Mouse (Mus musculus): ENCODE measurements around the gene Lrfn2.

Gene Lrfn2

DNA sequence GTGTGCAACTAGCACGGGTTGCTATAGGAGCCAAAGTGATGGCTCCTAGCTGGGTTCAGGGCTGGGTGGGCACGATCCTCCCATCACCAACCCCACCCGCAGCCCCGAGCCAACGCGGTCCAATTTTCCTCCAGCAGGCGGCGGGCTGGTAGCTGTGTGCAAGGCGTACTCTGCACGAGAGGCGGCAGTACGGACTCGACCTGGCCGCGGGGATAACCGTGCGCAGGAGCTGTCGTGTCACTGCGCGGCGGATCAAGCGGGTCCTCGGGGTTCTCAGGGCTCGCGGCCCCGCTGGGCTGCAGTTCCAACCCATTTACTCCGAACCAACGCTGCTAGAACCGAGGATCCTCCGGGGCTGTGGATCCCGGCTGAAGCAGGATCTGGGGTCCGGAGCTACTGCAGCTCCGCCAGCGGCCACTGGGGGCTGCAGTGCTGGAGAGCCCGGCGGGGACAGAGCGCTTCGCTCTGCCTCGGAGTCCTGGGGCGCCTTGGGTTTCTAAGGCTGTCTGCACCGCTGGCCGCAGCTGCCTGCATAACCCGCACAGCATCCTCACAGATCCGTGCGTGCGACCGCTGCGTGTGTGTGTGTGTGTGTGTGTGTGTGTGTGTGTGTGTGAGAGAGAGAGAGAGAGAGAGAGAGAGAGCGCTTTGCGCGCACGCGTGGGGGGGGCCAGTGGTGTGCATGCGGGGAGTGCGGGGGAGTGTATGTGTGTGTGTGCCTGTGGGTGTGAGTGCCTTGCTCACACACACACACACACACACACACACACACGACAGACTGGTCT is at the start of gene Lrfn2:
Gene Lrfn2 (plus strand): TSS at position 759 of the 785 bp plus-strand sequence.
- CTCF ChIA-PET: no interaction called here

DNA sequence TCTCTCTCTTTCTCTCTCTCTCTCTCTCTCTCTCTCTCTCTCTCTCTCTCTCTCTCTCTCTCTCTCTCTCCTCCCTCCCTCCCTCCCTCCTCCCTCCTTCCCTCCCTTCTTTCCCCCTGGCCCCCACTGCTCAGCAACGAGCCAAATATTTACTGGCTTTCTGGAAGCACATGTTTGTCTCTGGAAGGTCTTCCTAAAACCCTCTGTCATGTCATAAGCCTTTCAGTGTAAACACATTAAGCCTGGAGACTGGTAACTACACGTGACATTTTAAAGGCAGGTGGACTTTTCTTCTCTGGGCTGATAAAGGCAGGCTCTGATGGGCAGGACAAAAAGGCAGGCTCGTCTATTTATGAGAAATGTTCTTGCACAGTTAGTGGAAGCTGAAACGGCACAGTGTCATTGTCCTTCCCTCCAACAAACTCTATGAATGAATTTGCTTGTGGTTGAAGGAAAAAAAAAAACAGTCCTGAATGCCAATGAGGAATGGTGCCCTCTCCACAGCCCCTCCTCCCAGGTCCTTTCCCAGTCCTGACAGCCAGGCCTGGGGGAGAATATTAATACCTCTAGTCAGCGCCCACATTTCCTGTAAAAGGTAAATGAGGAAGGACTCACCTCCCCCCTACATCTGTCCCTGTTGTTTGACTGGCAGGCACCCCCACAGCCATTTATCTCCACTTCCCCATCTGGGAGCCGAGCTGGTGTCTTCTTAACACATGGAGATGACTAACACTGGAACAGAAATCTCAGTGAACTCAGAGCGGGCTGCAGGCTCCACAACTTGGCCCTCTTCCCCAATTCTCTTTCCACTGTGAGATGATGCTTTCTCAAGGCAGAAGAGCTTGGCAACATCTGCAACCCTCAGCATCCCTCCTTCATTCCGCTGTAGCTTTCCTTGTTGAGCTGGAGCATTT is 44.5 kb upstream of the Lrfn2 start:
- CTCF ChIA-PET: no interaction called here

- CTCF ChIA-PET: no interaction called here
Measured at GRCm38 (mm10) chr17:48905286-48906040, 26.7 kb upstream of the Lrfn2 start.

- CTCF ChIA-PET: no interaction called here
Measured at GRCm38 (mm10) chr17:48913437-48913836, 18.7 kb upstream of the Lrfn2 start.

GRCm38 (mm10) chr17:48917411-48917810 is 14.8 kb upstream of the Lrfn2 start:
- CTCF ChIA-PET: no interaction called here

DNA sequence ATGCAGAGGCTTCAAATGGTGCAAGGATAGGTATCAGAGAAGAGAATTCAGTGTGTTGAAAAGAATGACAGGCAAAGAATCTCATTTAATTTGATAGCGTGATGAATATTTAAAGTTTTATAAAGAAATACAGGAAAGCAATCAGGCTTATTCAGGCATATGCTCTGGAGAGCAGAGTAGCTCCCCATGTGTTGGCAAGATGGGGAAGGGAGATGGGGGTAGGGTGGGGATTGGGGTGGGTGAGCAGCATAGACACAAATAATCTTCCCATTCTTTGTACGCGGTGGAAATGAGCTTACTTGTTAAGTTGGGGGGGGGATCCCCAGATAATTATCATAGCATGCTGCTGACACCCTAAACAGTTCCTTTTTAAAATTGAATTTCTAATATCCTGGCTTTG is 13.7 kb upstream of the Lrfn2 start:
- CTCF ChIA-PET: no interaction called here

DNA sequence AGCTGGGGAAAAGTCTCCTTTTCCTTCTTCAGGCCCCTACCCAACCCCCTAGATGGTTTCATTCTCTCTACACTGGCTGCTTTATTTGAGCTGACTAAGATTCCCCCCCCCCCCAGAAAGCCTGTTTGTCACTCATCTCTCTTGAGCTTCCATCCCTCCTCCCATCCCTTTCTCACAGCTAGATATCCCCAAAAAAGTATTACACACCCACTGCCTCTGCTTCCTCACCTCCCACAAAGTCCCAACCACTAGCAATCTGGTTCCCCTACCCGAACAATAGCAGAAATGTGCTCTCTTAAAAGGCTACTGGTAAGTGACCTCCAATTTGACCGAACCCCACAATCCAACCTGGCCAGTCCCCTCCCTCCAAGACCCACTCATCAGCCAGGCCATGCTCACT is 9.3 kb upstream of the Lrfn2 start:
- CTCF ChIA-PET: no interaction called here

DNA sequence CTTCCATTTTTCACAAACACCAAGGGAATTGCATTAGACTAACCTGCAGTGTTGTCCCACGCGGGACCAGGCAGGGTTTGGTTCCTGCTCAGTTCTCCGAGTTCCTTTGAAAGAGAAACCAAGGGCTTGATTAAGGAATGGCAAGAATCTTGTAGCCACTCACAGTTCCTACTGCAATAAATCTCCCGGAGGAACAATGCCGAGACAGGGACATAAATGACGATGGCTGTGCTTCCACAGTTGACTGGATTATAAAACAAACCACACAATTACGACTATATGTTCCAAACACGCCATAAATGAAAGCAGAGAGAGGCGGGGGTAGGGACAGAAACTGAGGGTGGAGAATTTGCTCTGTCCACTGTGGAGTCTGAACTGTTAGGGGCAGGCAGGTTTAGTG is 6.8 kb upstream of the Lrfn2 start:
- CTCF ChIA-PET: interaction anchor here (0.5 kb wide), 1 partner anchor 459 kb away, joined by 4 read pairs; no protein-coding TSS in a partner anchor

- CTCF ChIA-PET: no interaction called here
Measured at GRCm38 (mm10) chr17:48930994-48931393, 1.2 kb upstream of the Lrfn2 start.

DNA sequence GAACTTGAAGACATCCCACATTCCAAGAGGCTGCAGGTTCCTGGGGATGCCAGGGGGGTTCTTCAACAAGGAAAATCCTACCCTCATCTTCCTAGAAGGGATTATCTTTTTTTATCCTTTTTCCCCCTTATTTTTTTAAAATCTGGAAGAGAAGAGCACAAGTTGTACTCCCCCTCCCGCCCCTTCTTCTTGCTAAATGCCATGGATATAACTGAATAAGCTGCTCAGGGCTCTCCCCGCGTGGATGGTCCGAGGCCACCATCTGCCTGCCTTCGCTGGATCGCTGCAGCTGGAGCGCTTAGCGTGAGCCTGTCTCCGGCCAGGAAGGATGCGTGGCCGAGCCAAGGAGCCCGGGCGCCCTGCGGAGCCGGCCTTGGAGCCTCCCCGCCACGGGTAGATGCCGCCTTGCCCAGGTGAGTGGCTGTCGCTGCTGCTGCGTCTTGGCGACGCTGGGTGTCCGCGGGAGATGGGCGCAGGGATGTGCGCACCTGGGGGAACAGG is 277 bp downstream of the Lrfn2 start:
- CTCF ChIA-PET: no interaction called here

GRCm38 (mm10) chr17:48932916-48933315 is 737 bp downstream of the Lrfn2 start:
- CTCF ChIA-PET: no interaction called here

DNA sequence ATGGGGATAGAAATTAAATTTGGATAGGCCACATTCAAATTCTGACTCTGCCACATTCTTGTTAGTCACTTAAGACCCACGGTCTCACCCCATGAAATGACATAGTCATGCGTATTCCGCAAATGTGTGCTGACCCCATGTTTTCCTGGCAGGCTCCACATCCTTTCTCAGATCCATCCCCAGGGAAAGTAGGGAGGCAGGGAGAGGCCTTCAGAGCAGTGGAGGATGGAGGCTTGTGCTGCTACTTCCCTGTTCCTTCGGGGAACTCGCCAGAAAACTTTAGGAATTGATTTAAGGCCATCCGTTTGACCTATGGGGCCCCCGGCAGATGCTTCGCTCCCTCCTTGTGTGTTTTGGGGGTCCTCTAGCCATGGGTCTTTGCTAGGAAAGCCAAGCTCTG is 3.0 kb downstream of the Lrfn2 start:
- CTCF ChIA-PET: no interaction called here

DNA sequence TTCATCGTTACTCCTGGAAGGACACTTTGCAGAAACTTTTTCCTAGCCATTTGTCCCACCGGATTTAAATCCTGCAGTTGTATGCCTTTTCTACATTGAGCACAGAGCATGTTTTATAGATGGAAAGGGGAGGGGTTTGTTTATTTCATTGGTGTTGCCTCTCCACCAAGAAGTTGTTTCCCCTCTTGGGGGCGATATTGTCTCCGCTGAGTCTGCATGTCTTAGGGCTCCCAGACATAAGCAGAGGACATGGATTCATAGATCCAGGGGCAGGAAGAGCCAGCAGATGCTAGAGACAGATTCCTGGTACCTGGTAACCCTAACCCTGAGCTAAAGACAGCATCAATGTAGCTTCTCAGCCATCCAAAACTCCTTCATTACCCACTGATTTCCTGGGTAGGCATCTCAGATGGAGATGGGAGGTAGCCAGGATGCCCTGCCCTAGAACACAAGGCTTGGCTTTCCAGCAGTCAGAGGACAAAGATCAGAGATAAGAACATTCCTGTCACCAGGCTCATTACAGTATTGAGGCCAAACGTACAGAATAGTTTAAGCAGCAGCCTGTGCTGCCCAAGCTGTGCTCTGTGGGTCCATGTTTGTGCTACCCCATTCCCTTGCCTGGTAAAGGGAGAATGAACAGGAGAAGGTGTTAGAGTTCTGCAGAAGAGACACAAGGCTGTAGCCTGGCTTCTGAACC is 4.4 kb downstream of the Lrfn2 start:
- CTCF ChIA-PET: no interaction called here

- CTCF ChIA-PET: no interaction called here
Measured at GRCm38 (mm10) chr17:48938711-48939220, 6.6 kb downstream of the Lrfn2 start.

- CTCF ChIA-PET: no interaction called here
Measured at GRCm38 (mm10) chr17:48946315-48946714, 14.1 kb downstream of the Lrfn2 start.

DNA sequence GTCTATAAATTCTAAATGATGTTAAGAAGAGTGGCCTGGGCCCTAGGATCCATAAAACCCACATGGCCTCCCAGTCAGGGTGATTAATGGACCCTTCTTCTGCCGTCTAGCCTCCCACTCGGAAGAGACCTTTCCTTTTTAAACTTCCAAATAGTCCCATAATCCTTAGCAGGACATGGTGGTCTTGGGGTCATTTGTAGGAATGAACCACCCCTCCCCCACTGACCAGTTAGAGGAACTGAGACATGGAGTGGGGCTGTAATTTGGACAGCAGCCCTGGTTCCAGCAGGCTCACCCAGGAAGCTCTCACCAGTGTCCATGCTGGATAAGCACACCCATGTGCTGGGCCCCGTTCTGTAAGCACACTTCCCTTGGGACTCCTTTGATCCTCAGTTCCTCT is 14.6 kb downstream of the Lrfn2 start:
- CTCF ChIA-PET: no interaction called here

GRCm38 (mm10) chr17:48951250-48951649 is 19.1 kb downstream of the Lrfn2 start:
- CTCF ChIA-PET: no interaction called here

GRCm38 (mm10) chr17:48956033-48956631 is 24.0 kb downstream of the Lrfn2 start:
- CTCF ChIA-PET: no interaction called here

GRCm38 (mm10) chr17:48960161-48960698 is 28.1 kb downstream of the Lrfn2 start:
- CTCF ChIA-PET: no interaction called here

DNA sequence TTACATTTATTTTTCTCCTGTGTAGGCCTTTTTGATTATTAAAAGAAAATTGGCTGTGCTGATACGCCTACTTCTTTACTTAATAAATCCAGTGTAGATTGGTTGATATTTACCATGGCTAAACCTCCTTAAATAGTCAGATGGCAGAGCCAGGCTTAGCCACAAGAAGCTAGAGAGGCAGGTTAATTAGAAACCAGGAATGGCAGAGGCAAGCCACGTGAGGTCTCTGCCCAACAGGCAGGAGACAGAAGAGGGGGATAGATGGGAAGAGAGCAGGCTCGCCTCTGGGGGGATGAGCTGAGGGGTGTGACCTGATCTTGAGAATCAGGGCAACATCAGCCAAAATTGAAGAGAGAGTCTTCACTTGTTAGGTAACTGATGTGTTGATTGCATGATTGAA is 30.5 kb downstream of the Lrfn2 start:
- CTCF ChIA-PET: no interaction called here

DNA sequence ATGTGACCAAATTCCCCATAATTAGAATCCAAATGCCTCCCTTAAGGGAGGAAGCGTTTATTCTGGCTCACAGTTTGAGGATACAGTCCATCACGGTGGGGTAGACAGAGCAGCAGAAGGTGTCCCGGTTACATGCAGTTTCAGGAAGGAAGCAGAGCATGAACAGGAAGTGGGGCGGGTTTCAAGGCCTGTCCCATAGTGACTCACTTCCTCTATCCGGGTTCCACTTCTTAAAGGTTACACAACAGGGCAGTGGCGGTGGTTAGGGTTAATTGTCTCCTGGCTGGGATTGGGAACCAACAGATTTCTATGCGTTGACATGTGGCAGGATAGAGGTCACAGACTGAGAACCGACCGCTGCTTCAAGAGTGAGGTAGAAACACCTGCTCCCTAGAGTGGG is 31.6 kb downstream of the Lrfn2 start:
- CTCF ChIA-PET: no interaction called here

Data from spleen, embryonic (tissue).